ENCODE assay signal across 11 mouse cellular contexts in genomic region chr4:128886571-128886970, GRCm38 (mm10). TPM values are rescaled to one million over a fixed set of nuclear protein-coding genes. Genes with fewer than 3 reads are reported as not detected.
DNase-seq lines count a peak whose midpoint lies in the region; ATAC-seq and TF ChIP-seq lines count a peak whose summit lies in the region.
"Had no signal": no experiment of that assay in that cellular context is flagged by ENCODE, and none has a peak within 500 bp of the region (broad histone marks: within the 10 kb centered on the region; RNA-seq: fewer than 3 reads in every experiment).

No protein-coding gene starts in this region.

- peaks cover 4% of the 10 kb centered on the region; the same call in 1 of the 2 replicates for H3K27me3 ChIP-seq in forebrain, embryonic 16.5 days (replicated peaks; ENCODE audit: control insufficient read depth, insufficient read depth, low read length)
- no peaks in the 10 kb centered on the region for H3K27me3 ChIP-seq in midbrain, embryonic 14.5 days (ENCODE audit: control insufficient read depth, insufficient read depth, low read length)
- H3K27me3 ChIP-seq in stomach, postnatal 0 days (ENCODE audit: control insufficient read depth, insufficient read depth, low read length): no peaks in the 10 kb centered on the region

- H3K4me1 ChIP-seq in forebrain, embryonic 16.5 days (replicated peaks; ENCODE audit: control insufficient read depth, insufficient read depth, low read length): peaks cover 40% of the 10 kb centered on the region
- H3K4me1 ChIP-seq in midbrain, embryonic 14.5 days (ENCODE audit: control insufficient read depth, insufficient read depth, low read length): peaks cover 37% of the 10 kb centered on the region
- no peaks in the 10 kb centered on the region; the same call in 1 of the 2 replicates for H3K4me1 ChIP-seq in stomach, postnatal 0 days (replicated peaks; ENCODE audit: control insufficient read depth, insufficient read depth)

- TF ChIP-seq CTCF in brain, embryonic 14.5 days (IDR thresholded peaks at IDR 0.05; ENCODE audit: borderline replicate concordance, extremely low read depth, insufficient read depth, insufficient read length): no peak
- no peak for TF ChIP-seq CTCF in stomach, postnatal 0 days (IDR thresholded peaks at IDR 0.05; ENCODE audit: low read depth)

- peak; percentile 65 for DNase-seq in brain, embryonic 14.5 days (ENCODE audit: low read depth)
- DNase-seq in cerebellum, adult 9-10 months: peak; percentile 89
- DNase-seq in midbrain, embryonic 14.5 days: no peak
- no peak for DNase-seq in stomach, postnatal 0 days (ENCODE audit: low spot score)
- DNase-seq in embryo, embryonic 11 days: no peak
- no peak for DNase-seq in urinary bladder, postnatal 4 days (ENCODE audit: low spot score in 2 of 2)
- DNase-seq in yolk sac, embryonic 10.5 days (ENCODE audit: low spot score): no peak
- DNase-seq: kidney, adult 9 months; lung, embryonic 14.5 days; thymus, postnatal 4 days had no signal

- TF ChIP-seq POLR2A in brain, embryonic 14.5 days (IDR thresholded peaks at IDR 0.05; ENCODE audit: borderline replicate concordance, extremely low read depth, insufficient read depth, insufficient read length, poor library complexity, severe bottlenecking): no peak

- no peak overlapping the region for H3K4me3 ChIP-seq in forebrain, embryonic 16.5 days (replicated peaks; ENCODE audit: low read length)
- H3K4me3 ChIP-seq in midbrain, embryonic 14.5 days (replicated peaks; ENCODE audit: low read depth, low read length): no peak overlapping the region
- H3K4me3 ChIP-seq in stomach, postnatal 0 days (ENCODE audit: low read depth, low read length): no peak overlapping the region

- no peak for ATAC-seq in forebrain, embryonic 16.5 days
- no peak for ATAC-seq in midbrain, embryonic 14.5 days (ENCODE audit: low FRiP score, low TSS enrichment)
- no peak for ATAC-seq in stomach, postnatal 0 days (ENCODE audit: low FRiP score, low TSS enrichment)

- WGBS in forebrain, embryonic 16.5 days: 52% methylated on average over 5 of the region's 5 CpGs
- 33% methylated on average over 5 of the region's 5 CpGs for WGBS in midbrain, embryonic 14.5 days
- 53% methylated on average over 5 of the region's 5 CpGs for WGBS in stomach, postnatal 0 days

- H3K9ac ChIP-seq in forebrain, embryonic 16.5 days (replicated peaks; ENCODE audit: low read depth, low read length): 0 out of 2 replicates have a peak overlapping the region, but pooled peaks have one; percentile 1
- H3K9ac ChIP-seq in midbrain, embryonic 14.5 days (replicated peaks; ENCODE audit: low read length): no peak overlapping the region
- no peak overlapping the region for H3K9ac ChIP-seq in stomach, postnatal 0 days (ENCODE audit: low read length)
- H3K9ac ChIP-seq: lung, embryonic 14.5 days had no signal

- no peak for TF ChIP-seq EP300 in stomach, postnatal 0 days (optimal IDR thresholded peaks at IDR 0.05)

- no peak overlapping the region for H3K4me2 ChIP-seq in forebrain, embryonic 16.5 days (ENCODE audit: low read length)
- peak overlapping the region; percentile 33 for H3K4me2 ChIP-seq in midbrain, embryonic 14.5 days (ENCODE audit: low read length)
- H3K4me2 ChIP-seq in stomach, postnatal 0 days (replicated peaks; ENCODE audit: low read depth): no peak overlapping the region
- H3K4me2 ChIP-seq: lung, embryonic 14.5 days had no signal

- no peaks in the 10 kb centered on the region for H3K36me3 ChIP-seq in forebrain, embryonic 16.5 days (ENCODE audit: control insufficient read depth, insufficient read depth)
- H3K36me3 ChIP-seq in midbrain, embryonic 14.5 days (ENCODE audit: control insufficient read depth, insufficient read depth, low read length): 0 out of 2 replicates have a peak, but pooled peaks cover 2% of the 10 kb centered on the region
- H3K36me3 ChIP-seq in stomach, postnatal 0 days (ENCODE audit: control insufficient read depth, insufficient read depth, low read length): no peaks in the 10 kb centered on the region

- no peaks in the 10 kb centered on the region for H3K9me3 ChIP-seq in forebrain, embryonic 16.5 days (ENCODE audit: control insufficient read depth, low read length)
- no peaks in the 10 kb centered on the region for H3K9me3 ChIP-seq in midbrain, embryonic 14.5 days (ENCODE audit: control insufficient read depth, low read length)
- no peaks in the 10 kb centered on the region for H3K9me3 ChIP-seq in stomach, postnatal 0 days (ENCODE audit: control insufficient read depth, low read length)

- no peak overlapping the region for H3K27ac ChIP-seq in forebrain, embryonic 16.5 days (ENCODE audit: low read length)
- H3K27ac ChIP-seq in midbrain, embryonic 14.5 days (replicated peaks; ENCODE audit: low read depth, low read length): no peak overlapping the region
- H3K27ac ChIP-seq in stomach, postnatal 0 days (replicated peaks): no peak overlapping the region

RNA-seq across cellular contexts. Expression of gene Trim62, which starts 3.2 kb away (rescaled TPM):
- polyA plus RNA-seq in brain, embryonic 14.5 days (2012; rRNA removed): 15.4 and 33.5 TPM in 2 replicates
- 9.3 and 10.9 TPM in 2 replicates for polyA plus RNA-seq in forebrain, embryonic 16.5 days (2015; fragmentation: Nextera tagmentation; extraction: Ambion mirVana)
- polyA plus RNA-seq in midbrain, embryonic 14.5 days (2014; fragmentation: Nextera tagmentation; extraction: Ambion mirVana): 22.4 and 27.3 TPM in 2 replicates
- 2.6 and 3.5 TPM in 2 replicates for polyA plus RNA-seq in stomach, postnatal 0 days (2015; fragmentation: Nextera tagmentation; extraction: Ambion mirVana)

Comparison
In these comparisons a context has a peak if more than half of its experiments do, and no peak if none do; other contexts are left out.
1. DNase-seq: peak in brain, embryonic 14.5 days (single experiment) and cerebellum, adult 9-10 months (single experiment); none in midbrain, embryonic 14.5 days (single experiment), stomach, postnatal 0 days (single experiment), embryo, embryonic 11 days (single experiment), urinary bladder, postnatal 4 days (0 of 2) and yolk sac, embryonic 10.5 days (single experiment).